Mouse (Mus musculus): ENCODE measurements at regions not wholly inside any gene's neighbourhood (a gene's known extent, or its start where the extent isn't known, plus 50 kb on each side); places are given as distances from the start of the nearest gene placed in this dataset.
A peak's percentile ranks its signal among the peaks of the same experiment; 100 is the strongest.
"Not testable (repeated sequence)": the region's sequence is repeated elsewhere in the genome, so short reads cannot be mapped to it uniquely, and the experiment has no call there.

- no peak for DNase-seq (ENCODE audit: low read depth)
Measured at GRCm38 (mm10) chr12:77089624-77090278, 127.8 kb upstream of the Max start.

DNA sequence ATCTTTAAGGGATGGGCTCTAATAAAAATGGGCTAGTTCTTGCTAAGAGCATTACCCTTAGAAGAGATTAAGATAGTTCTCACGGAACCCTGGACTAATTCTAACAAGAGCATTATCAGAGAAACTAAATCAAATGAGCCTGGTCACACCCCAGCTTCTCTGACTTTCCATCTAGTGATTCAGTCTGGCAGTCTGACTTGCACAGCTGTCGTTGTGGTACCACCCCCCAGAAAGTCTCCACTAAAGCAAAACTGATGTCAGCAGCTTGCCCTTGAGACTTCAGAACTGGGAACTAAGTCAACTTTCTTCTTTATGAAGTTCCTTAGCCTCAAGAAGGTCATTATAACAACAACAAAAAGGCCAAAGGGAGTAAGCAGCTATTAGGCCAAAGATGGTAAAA, 126.5 kb upstream of the Max start:
- no peak for DNase-seq (ENCODE audit: low read depth)

GRCm38 (mm10) chr12:77086931-77087330, 124.9 kb upstream of the Max start:
- DNase-seq (ENCODE audit: low read depth): not testable (repeated sequence)

DNA sequence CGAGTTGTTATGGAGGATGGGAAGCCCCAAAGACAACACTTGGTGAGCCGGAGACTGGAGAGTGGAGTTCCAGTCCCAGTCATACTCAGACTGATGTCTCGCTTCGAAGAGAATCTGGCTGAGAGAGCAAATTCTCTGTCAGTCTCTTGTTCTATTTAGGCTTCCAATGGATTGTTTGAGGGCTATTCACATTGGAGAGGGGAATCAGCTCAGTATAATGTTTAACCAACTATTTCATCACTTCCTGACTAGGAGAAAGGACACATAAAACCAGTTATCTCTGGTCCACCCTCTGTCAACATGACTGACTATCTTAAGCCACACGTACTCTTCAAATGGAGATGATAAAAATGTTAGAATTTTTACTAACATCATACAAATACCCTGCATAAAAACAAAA, 123.9 kb upstream of the Max start:
- DNase-seq (ENCODE audit: low read depth): no peak

DNA sequence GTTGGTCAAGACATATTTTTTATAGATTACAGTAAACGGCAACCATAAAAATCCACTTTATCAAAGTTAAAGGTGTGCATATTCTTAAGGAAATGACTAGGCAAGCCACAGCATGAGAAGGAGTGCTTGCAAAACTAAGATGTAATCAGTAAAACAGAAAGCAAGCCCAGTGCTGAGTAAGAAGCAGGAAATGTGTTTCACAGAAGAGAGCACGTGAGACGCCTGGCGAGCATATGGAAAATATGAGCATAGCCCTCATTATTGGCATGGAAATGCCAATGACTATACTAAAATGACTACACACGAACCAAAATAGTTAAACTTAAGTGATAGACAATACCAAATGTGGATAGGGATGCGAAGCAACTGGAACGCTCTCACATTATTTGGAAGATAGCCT, 123.2 kb upstream of the Max start:
- DNase-seq (ENCODE audit: low read depth): peak; percentile 68

DNA sequence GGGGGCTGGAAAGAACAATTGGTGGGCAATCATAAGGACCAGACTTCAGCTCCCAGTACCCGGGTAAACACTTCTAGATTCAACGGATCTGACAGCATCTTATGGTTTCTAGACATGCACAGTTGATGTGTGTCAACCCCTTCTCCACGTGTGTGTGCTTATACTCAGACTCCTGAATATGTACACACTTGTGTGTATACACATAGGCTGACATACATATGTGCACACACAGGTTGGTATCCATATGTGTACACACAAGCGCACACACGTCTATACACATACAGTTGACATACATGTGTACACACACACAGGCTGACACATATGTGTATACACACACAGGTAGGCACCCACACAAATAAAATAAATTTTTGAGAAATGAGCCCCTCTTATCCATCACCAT, 122.7 kb upstream of the Max start:
- no peak for DNase-seq (ENCODE audit: low read depth)

DNA sequence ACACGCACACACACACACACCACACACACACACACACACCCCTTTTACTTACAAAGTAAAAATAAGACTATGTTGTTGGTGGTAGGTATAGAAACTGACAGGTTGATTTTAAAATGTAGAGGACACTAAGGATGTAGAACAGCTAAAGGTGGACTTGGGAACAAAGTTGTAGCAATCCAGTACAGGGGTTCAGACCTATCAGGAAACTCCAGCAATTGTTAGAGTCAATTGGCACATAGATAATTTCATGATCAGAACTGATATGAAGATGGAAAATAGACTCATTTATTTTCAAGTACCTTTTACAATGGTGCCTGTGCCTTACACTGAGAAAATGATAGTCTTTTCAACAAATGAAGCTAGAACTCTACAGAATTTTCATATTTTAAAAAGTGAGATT, 122.3 kb upstream of the Max start:
- DNase-seq (ENCODE audit: low read depth): no peak

DNA sequence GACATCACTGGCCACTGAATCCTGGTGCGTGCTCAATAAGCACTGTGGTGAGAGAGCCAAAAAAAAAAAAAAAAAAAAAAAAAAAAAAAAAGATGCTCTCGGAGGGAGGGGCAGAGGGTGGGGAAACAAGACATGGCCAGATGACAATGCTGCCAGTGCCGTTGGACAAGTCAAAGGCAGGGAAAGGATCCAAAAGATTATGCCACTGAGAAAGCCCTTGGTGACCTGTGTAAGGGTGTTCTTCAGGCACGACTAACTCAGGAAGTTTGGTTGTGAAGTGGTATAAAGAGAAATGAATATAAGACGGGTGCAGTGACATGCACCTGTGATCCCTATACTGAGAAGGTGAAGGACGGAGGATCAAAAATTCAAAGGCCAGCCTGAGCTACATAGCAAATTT, 121.8 kb upstream of the Max start:
- no peak for DNase-seq (ENCODE audit: low read depth)

- DNase-seq (ENCODE audit: low read depth): no peak
Measured at GRCm38 (mm10) chr12:77081774-77082173, 119.8 kb upstream of the Max start.

GRCm38 (mm10) chr12:77079481-77079880, 117.5 kb upstream of the Max start:
- DNase-seq (ENCODE audit: low read depth): no peak

DNA sequence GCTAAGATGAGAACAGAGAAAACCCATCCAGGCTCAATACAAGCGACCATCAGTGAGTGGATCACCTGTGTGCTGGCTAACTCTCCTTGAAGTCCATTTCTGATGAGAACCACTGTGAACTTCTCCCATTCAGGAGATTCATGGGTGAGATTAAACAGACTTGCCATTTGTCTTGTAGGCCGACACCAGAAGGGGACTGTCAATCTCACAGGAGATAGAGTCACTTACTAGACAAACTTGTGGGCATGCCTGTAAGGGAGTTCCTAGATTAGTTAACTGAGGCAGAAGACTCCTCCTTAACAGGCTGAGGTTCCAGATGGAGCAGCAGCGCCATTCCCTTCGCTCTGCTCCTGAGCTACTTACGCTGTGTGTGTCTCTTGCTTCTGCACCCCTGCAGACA, 114.7 kb upstream of the Max start:
- no peak for DNase-seq (ENCODE audit: low read depth)

- no peak for DNase-seq (ENCODE audit: low read depth)
Measured at GRCm38 (mm10) chr12:77074602-77075001, 112.6 kb upstream of the Max start.

- no peak for DNase-seq (ENCODE audit: low read depth)
Measured at GRCm38 (mm10) chr12:77071700-77072099, 109.7 kb upstream of the Max start.

- no peak for DNase-seq (ENCODE audit: low read depth)
Measured at GRCm38 (mm10) chr12:77067938-77068337, 105.9 kb upstream of the Max start.

- no peak for DNase-seq (ENCODE audit: low read depth)
Measured at GRCm38 (mm10) chr12:77067115-77067514, 105.1 kb upstream of the Max start.

GRCm38 (mm10) chr12:77065645-77066512, 103.9 kb upstream of the Max start:
- DNase-seq (ENCODE audit: low read depth): peak; percentile 28

DNA sequence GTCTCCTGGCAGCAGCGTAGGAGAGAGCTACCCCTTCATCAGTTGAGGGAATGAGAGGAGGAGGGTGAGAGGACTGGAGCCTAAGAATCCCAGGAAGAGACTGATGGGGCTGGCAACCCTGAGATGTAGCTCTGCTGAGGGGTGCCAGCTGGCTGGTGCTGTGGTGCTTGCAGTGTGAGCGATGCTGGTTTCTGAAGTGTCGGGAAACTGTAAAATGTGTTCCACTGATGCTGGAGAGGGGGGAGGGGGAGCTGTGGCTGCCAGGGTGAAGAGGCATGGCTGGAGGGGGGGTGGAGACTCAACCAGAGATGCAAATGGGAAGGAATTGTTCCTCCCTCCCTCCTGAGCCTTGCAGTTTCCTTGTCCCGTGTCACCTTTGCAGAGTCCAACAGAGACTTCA, 102.0 kb upstream of the Max start:
- no peak for DNase-seq (ENCODE audit: low read depth)

- DNase-seq (ENCODE audit: low read depth): no peak
Measured at GRCm38 (mm10) chr12:77061562-77061847, 99.5 kb upstream of the Max start.

DNA sequence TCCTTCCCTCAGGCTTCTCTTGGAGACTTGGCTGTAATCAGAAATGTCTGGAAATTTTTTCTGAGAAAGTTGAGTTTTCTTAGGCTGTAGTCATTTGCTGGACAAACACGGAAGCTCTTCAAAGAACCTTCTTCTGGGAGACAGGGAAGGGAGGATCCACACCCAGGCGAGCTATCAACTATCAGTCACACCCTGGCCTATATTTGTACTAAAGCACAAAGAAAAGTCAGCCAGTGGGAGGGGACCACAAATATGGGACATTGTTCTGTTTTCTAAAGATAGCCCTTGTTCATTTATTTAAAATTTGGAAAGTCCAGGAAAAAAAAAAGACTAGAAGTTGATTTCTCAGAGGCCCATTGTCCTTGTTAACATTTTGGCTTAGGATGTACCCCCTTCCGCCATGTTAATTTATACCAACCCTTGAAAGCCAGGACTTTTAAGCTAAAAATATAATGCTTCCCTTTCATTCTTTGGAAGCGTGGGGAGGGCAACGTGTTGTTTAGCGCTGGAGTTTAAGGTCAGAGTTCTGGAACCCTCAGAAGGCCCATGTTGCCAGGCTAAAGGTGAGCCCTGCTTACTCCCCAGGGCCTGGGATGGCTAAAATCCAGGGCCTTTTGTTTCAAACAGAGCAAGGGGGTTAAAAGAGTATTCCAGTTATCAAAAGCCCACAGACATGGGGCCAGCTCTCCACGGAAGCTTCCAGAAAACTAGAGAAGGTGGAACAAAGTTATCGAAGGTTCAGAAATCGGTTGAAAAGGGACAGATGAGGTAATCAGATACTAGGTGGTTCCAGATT, 99.0 kb upstream of the Max start:
- no peak for DNase-seq (ENCODE audit: low read depth)

DNA sequence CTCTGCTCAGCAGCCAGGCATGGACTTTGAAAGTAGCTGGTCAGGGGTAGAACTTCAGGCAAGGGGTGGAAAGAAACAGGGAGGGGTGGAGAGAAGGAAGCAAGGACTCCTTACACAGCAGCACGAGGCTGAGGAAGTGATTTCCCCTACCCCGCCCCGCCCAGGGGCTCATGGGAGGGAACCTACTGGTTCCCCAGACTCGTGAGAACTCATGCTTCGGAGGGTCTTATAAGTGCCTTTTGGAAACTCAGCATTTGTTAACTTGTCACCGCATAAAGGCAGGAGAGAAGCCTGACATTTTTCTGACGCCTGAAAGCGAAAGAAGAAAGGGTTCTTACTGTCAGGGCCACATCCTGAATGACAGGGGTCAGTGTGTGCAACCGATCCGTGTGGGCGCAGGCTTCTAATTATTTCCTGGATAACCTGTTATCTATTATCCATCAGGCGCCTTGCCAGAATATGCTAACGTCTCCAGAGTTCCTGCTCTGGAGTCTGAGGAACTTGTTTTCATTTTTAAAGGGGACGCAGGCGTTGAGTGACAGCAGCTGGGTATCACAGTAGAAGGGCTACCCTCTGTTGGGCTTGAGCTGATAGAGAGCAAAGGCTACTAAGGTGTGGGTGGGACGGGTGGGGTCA, 98.2 kb upstream of the Max start:
- peak; percentile 56 for DNase-seq (ENCODE audit: low read depth)

GRCm38 (mm10) chr12:77059679-77060059, 97.7 kb upstream of the Max start:
- DNase-seq (ENCODE audit: low read depth): no peak

- no peak for DNase-seq (ENCODE audit: low read depth)
Measured at GRCm38 (mm10) chr12:77058596-77059190, 96.7 kb upstream of the Max start.
